Mouse (Mus musculus) liver, embryonic 13.5 days (tissue): ENCODE data around the gene Ikzf5. TPM values are rescaled to one million over a fixed set of nuclear protein-coding genes. Genes with fewer than 3 reads are reported as not detected.

Source experiments
- polyA plus RNA-seq: library from polyadenylated mRNA; unstranded; fragments of >200 nt; fragmentation: Nextera tagmentation; extraction: Ambion mirVana; gene quantifications from 2 replicates; pipeline ENCODE4 v1.2.1, GENCODE M21; 2015

Gene Ikzf5
- polyA plus RNA-seq, 1 experiment from 2014 or later: 11.0 TPM

Other genes starting within 250 kb of the Ikzf5 start
- not detected in 2 replicates for gene 5430419D17Rik, start 236.1 kb downstream of the Ikzf5 start, polyA plus RNA-seq
- gene Cuzd1, start 88.2 kb downstream of the Ikzf5 start, polyA plus RNA-seq: not detected in 2 replicates
- not detected in 2 replicates for gene Fam24b, start 81.0 kb downstream of the Ikzf5 start, polyA plus RNA-seq
- not detected in 2 replicates for gene Fam24a, start 76.7 kb downstream of the Ikzf5 start, polyA plus RNA-seq
- 11.1 and 12.4 TPM in 2 replicates for gene 2310057M21Rik, start 47.8 kb downstream of the Ikzf5 start, polyA plus RNA-seq
- gene Pstk, start 39.4 kb downstream of the Ikzf5 start, polyA plus RNA-seq: 31.2 and 34.3 TPM in 2 replicates
- gene Acadsb, start 80 bp upstream of the Ikzf5 start, polyA plus RNA-seq: 26.4 and 39.0 TPM in 2 replicates
- not detected in 2 replicates for gene Hmx3, start 132.3 kb upstream of the Ikzf5 start, polyA plus RNA-seq
- 0.07 TPM in 1 of 2 replicates, not detected in the other for gene Hmx2, start 138.3 kb upstream of the Ikzf5 start, polyA plus RNA-seq
- 134 and 142 TPM in 2 replicates for gene Bub3, start 149.7 kb upstream of the Ikzf5 start, polyA plus RNA-seq